Mouse (Mus musculus): ENCODE data around the gene Lasp1. TPM values are rescaled to one million over a fixed set of nuclear protein-coding genes. Genes with fewer than 3 reads are reported as not detected.

The Lasp1 gene
- polyA plus RNA-seq, 1 experiment from 2014 or later: 202 TPM

DNA sequence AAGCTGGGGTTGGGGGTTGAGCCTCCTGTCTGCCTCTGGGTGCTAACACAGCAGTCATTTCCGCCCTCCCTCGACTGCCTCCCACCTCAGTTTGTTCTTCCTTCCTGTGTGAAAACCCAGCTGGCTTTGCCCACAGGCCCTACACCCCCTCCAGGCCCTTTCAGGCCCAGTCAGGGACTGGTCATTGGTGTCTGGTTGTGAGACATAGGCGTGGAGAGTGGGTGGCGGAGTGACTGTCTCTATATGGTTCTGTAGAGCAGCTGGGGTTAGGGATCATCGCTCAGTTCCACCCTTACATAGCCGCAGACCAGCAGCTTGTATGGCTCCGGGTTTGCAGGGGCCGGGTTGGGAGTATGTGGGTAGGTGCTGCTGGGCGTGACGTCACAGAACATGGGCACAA lies 26.5 kb downstream of the Lasp1 start:
- WGBS: 89% methylated on average over 10 of the region's 10 CpGs
- no peaks in the 10 kb centered on the region for H3K27me3 ChIP-seq (ENCODE audit: control insufficient read depth, insufficient read depth, low read depth, low read length)
- no peak overlapping the region for H3K4me3 ChIP-seq (ENCODE audit: low read depth, low read length)
- no peaks in the 10 kb centered on the region for H3K4me1 ChIP-seq (ENCODE audit: control insufficient read depth, insufficient read depth, low read length)
- H3K36me3 ChIP-seq (ENCODE audit: control insufficient read depth, insufficient read depth, low read length): peaks cover 25% of the 10 kb centered on the region
- no peak overlapping the region for H3K9ac ChIP-seq (ENCODE audit: low read depth, low read length)
- H3K4me2 ChIP-seq (ENCODE audit: low read length): no peak overlapping the region
- no peak overlapping the region for H3K27ac ChIP-seq (ENCODE audit: low read length)
- ATAC-seq: no peak
- no peaks in the 10 kb centered on the region for H3K9me3 ChIP-seq (replicated peaks; ENCODE audit: control insufficient read depth, low read length, poor library complexity, severe bottlenecking)

DNA sequence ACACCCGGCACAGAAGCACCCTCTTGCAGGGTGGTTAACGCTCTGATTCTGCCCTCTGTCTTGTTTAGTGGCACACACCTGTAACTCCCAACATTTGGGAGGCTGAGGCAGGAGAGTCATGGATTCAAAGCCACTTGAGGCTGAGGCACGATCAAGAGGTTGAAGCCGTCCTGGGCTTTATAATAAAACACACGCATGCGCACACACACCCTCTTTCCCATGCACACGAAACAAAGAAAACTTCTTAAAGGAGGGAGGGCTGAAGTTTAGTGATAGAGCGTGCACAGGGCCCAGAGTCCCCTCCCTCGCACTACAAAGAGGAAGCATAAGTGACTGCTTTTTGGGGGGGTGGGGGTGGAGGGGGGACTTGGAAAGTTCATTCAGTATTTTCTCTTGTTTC lies 27.2 kb downstream of the Lasp1 start:
- no peak for ATAC-seq
- H3K4me3 ChIP-seq (ENCODE audit: low read depth, low read length): no peak overlapping the region
- H3K4me1 ChIP-seq (ENCODE audit: control insufficient read depth, insufficient read depth, low read length): no peaks in the 10 kb centered on the region
- H3K9me3 ChIP-seq (replicated peaks; ENCODE audit: control insufficient read depth, low read length, poor library complexity, severe bottlenecking): no peaks in the 10 kb centered on the region
- 78% methylated on average over 9 of the region's 9 CpGs for WGBS
- H3K27ac ChIP-seq (ENCODE audit: low read length): no peak overlapping the region
- H3K36me3 ChIP-seq (ENCODE audit: control insufficient read depth, insufficient read depth, low read length): peaks cover 27% of the 10 kb centered on the region
- H3K4me2 ChIP-seq (ENCODE audit: low read length): no peak overlapping the region
- H3K9ac ChIP-seq (ENCODE audit: low read depth, low read length): no peak overlapping the region
- H3K27me3 ChIP-seq (ENCODE audit: control insufficient read depth, insufficient read depth, low read depth, low read length): no peaks in the 10 kb centered on the region

DNA sequence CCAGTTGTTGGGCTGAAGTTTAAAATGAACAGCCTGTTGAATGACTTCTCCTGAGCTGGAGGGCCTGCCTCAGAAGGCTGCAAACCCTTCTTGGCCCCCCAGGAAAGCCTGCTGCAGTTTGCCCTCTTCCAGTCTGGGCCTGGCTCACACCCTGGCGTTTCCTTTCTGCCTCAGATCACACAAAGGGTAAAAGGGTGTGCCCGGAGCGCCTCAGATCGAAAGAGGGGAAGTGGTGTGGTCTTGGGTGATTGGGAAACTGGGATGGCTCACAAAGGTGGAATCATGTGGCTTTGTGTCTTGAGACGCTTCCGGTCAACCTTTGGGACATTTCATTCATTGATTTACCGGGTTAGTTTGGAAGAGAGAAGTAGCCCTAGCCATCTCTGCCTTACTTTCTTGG lies 27.6 kb downstream of the Lasp1 start:
- Histone ChIP-seq H3K36me3 (ENCODE audit: control insufficient read depth, insufficient read depth, low read length) (peaks cover 27% of the 10 kb centered on the region), H3K9me3 (replicated peaks; ENCODE audit: control insufficient read depth, low read length, poor library complexity, severe bottlenecking) (no peaks in the 10 kb centered on the region)
- no peak for ATAC-seq

DNA sequence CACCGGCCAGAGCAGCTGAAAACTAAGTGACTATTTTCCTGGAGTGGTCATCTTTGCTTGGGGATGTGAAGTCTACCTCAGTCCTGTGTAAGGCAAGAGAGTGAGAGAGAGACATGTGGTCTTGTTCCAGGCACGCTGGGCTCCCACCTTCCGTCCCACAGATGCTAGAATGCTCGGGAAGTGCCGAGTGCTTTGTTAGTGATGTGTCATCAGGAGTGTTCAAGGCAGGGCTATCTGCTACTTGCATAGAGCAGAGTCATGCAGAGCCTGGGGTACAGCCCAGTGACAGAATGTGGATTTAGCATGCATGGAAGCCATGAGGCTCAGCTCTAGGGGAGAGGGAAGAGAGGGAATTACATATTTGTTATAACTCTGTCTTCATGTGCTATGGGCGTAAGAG lies 28.9 kb downstream of the Lasp1 start:
- Histone ChIP-seq H3K9ac (ENCODE audit: low read depth, low read length) (no peak overlapping the region), H3K4me1 (ENCODE audit: control insufficient read depth, insufficient read depth, low read length) (no peaks in the 10 kb centered on the region), H3K27ac (ENCODE audit: low read length) (no peak overlapping the region), H3K4me3 (ENCODE audit: low read depth, low read length) (no peak overlapping the region), H3K36me3 (ENCODE audit: control insufficient read depth, insufficient read depth, low read length) (peaks cover 29% of the 10 kb centered on the region), H3K27me3 (ENCODE audit: control insufficient read depth, insufficient read depth, low read depth, low read length) (no peaks in the 10 kb centered on the region), H3K4me2 (ENCODE audit: low read length) (no peak overlapping the region), H3K9me3 (replicated peaks; ENCODE audit: control insufficient read depth, low read length, poor library complexity, severe bottlenecking) (no peaks in the 10 kb centered on the region)
- ATAC-seq: no peak
- WGBS: 88% methylated on average over 6 of the region's 6 CpGs

More for the DNA sequence above, 27.6 kb downstream of the Lasp1 start:
- Histone ChIP-seq H3K4me1 (ENCODE audit: control insufficient read depth, insufficient read depth, low read length) (no peaks in the 10 kb centered on the region), H3K4me2 (ENCODE audit: low read length) (no peak overlapping the region), H3K27ac (ENCODE audit: low read length) (no peak overlapping the region), H3K27me3 (ENCODE audit: control insufficient read depth, insufficient read depth, low read depth, low read length) (no peaks in the 10 kb centered on the region), H3K4me3 (ENCODE audit: low read depth, low read length) (no peak overlapping the region), H3K9ac (ENCODE audit: low read depth, low read length) (no peak overlapping the region)
- 75% methylated on average over 7 of the region's 7 CpGs for WGBS

DNA sequence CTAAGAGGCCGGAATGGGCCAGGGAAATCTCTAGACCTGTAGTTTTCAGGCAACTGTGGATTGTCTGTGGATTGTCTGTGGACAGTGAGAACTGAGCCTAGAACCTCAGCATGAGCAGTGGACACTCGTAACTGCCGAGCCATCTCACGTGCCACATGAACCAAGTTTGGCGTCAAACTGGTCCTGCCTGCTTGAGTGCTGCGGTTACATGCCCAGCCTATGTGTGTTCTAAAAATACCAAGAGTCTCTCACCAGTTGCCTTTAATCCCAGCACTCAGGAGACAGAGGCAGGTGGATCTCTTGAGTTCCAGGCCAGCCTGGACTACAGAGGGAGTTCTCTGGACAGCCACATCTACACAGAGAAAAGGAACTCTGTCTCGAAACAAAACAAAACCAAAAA lies 30.6 kb downstream of the Lasp1 start:
- Histone ChIP-seq H3K27me3 (ENCODE audit: control insufficient read depth, insufficient read depth, low read depth, low read length) (no peaks in the 10 kb centered on the region), H3K36me3 (ENCODE audit: control insufficient read depth, insufficient read depth, low read length) (peaks cover 39% of the 10 kb centered on the region), H3K27ac (ENCODE audit: low read length) (no peak overlapping the region; the same call in 1 of the 2 replicates), H3K9me3 (replicated peaks; ENCODE audit: control insufficient read depth, low read length, poor library complexity, severe bottlenecking) (no peaks in the 10 kb centered on the region), H3K9ac (ENCODE audit: low read depth, low read length) (no peak overlapping the region), H3K4me2 (ENCODE audit: low read length) (no peak overlapping the region), H3K4me3 (ENCODE audit: low read depth, low read length) (no peak overlapping the region), H3K4me1 (ENCODE audit: control insufficient read depth, insufficient read depth, low read length) (no peaks in the 10 kb centered on the region)
- WGBS: 93% methylated on average over 7 of the region's 7 CpGs
- no peak for ATAC-seq

DNA sequence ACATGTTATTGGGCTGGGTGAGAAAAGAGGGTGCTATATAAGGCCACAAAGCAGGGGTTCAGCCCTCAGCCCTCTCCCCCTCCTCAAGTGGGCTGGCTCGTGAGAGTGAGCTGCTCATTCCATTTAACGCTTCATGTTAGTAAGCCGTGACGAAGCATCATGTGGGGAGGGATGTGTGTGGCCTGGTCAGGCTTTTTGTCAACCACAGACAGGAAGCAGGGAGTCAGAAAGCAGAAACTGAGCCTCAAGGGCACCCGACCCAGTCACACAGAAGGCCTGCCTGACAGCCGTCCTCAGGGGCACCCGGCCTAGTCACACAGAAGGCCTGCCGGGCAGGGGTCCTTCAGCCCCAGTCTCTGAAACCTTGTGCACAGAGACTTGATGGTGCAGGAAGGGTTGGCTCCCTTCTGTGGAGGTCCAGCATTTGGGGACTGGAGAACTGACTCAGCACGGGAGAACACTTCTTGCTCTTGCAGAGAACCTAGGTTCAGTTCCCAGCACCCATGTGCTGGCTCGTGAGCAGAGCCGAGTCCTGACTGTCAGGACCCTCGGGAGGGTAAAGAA lies 31.2 kb downstream of the Lasp1 start:
- ATAC-seq: no peak
- Histone ChIP-seq H3K4me1 (ENCODE audit: control insufficient read depth, insufficient read depth, low read length) (no peaks in the 10 kb centered on the region), H3K27me3 (ENCODE audit: control insufficient read depth, insufficient read depth, low read depth, low read length) (no peaks in the 10 kb centered on the region), H3K9me3 (replicated peaks; ENCODE audit: control insufficient read depth, low read length, poor library complexity, severe bottlenecking) (no peaks in the 10 kb centered on the region), H3K4me3 (ENCODE audit: low read depth, low read length) (no peak overlapping the region), H3K9ac (ENCODE audit: low read depth, low read length) (no peak overlapping the region), H3K36me3 (ENCODE audit: control insufficient read depth, insufficient read depth, low read length) (peaks cover 43% of the 10 kb centered on the region), H3K4me2 (ENCODE audit: low read length) (no peak overlapping the region), H3K27ac (ENCODE audit: low read length) (no peak overlapping the region)
- WGBS: 82% methylated on average over 12 of the region's 12 CpGs

DNA sequence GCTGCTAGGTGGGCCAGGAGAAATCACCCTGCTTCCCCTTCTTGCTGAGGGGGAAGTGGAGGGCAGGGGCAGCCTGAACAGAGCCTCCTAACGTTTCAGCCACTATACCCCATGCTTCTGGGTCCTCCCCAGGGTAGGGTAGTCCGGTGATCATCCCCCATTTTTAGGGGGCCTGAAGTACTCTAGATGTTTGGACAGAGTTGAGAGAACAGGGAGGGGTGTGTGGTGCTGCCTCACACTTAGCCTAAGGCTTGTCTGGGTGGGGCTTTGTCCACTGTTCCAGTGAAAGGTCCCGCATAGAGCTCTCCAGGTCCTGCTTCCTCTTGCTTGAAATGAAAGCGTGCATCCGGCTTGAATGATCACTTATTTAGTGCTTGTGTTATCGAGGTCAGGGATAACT lies 31.7 kb downstream of the Lasp1 start:
- no peak overlapping the region for H3K27ac ChIP-seq (ENCODE audit: low read length)
- no peaks in the 10 kb centered on the region for H3K4me1 ChIP-seq (ENCODE audit: control insufficient read depth, insufficient read depth, low read length)
- no peak for ATAC-seq
- no peaks in the 10 kb centered on the region for H3K27me3 ChIP-seq (ENCODE audit: control insufficient read depth, insufficient read depth, low read depth, low read length)
- WGBS: 83% methylated on average over 6 of the region's 6 CpGs
- H3K4me3 ChIP-seq (ENCODE audit: low read depth, low read length): no peak overlapping the region
- H3K9ac ChIP-seq (ENCODE audit: low read depth, low read length): no peak overlapping the region
- no peak overlapping the region for H3K4me2 ChIP-seq (ENCODE audit: low read length)
- H3K9me3 ChIP-seq (replicated peaks; ENCODE audit: control insufficient read depth, low read length, poor library complexity, severe bottlenecking): no peaks in the 10 kb centered on the region
- H3K36me3 ChIP-seq (ENCODE audit: control insufficient read depth, insufficient read depth, low read length): peaks cover 43% of the 10 kb centered on the region

DNA sequence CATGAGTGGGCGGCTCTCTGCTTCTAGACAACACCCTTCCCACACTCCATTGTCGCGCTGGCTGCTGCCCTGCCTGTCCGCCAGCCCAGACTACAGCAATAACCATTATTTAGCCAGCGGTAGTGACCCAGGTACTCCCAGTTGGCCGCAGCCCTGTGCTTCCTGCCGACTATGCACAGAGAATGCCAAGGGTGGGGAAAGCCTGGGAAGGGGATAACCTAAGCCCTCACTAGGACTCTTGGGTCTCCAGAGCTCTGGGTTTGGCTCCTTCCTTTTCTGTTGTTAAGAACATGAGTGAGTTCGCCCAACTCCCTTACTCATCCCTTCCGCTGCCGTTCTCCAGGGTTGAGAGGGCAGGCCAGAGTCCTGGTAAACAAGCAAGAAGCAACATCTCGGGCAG lies 33.2 kb downstream of the Lasp1 start:
- Histone ChIP-seq H3K27me3 (ENCODE audit: control insufficient read depth, insufficient read depth, low read depth, low read length) (no peaks in the 10 kb centered on the region), H3K27ac (ENCODE audit: low read length) (no peak overlapping the region), H3K9ac (ENCODE audit: low read depth, low read length) (no peak overlapping the region), H3K4me3 (ENCODE audit: low read depth, low read length) (no peak overlapping the region), H3K4me1 (ENCODE audit: control insufficient read depth, insufficient read depth, low read length) (no peaks in the 10 kb centered on the region), H3K9me3 (replicated peaks; ENCODE audit: control insufficient read depth, low read length, poor library complexity, severe bottlenecking) (no peaks in the 10 kb centered on the region), H3K36me3 (ENCODE audit: control insufficient read depth, insufficient read depth, low read length) (peaks cover 35% of the 10 kb centered on the region), H3K4me2 (ENCODE audit: low read length) (no peak overlapping the region)
- ATAC-seq: no peak
- 85% methylated on average over 11 of the region's 11 CpGs for WGBS

DNA sequence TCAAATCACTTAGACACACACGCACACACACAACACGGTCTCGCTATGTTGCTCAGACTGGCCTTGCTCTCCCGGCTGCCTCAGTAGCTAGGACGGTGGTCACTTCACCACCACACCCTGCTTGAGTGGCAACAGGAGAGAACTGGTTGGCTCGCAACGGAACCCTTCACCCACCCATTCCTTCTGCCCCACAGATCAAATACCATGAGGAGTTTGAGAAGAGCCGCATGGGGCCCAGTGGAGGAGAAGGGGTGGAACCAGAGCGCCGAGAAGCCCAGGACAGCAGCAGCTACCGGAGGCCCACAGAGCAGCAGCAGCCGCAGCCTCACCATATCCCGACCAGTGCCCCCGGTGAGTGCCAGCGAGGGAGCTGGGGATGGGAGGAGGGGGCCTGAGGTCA lies 34.6 kb downstream of the Lasp1 start:
- Histone ChIP-seq H3K4me1 (ENCODE audit: control insufficient read depth, insufficient read depth, low read length) (no peaks in the 10 kb centered on the region), H3K36me3 (ENCODE audit: control insufficient read depth, insufficient read depth, low read length) (peaks cover 36% of the 10 kb centered on the region), H3K9ac (ENCODE audit: low read depth, low read length) (no peak overlapping the region), H3K27ac (ENCODE audit: low read length) (no peak overlapping the region), H3K4me2 (ENCODE audit: low read length) (no peak overlapping the region), H3K27me3 (ENCODE audit: control insufficient read depth, insufficient read depth, low read depth, low read length) (no peaks in the 10 kb centered on the region), H3K9me3 (replicated peaks; ENCODE audit: control insufficient read depth, low read length, poor library complexity, severe bottlenecking) (no peaks in the 10 kb centered on the region), H3K4me3 (ENCODE audit: low read depth, low read length) (no peak overlapping the region)
- no peak for ATAC-seq
- 85% methylated on average over 15 of the region's 15 CpGs for WGBS

Measured in midbrain, embryonic 16.5 days (tissue).